Mouse (Mus musculus): ENCODE measurements around the gene Snupn.

DNA sequence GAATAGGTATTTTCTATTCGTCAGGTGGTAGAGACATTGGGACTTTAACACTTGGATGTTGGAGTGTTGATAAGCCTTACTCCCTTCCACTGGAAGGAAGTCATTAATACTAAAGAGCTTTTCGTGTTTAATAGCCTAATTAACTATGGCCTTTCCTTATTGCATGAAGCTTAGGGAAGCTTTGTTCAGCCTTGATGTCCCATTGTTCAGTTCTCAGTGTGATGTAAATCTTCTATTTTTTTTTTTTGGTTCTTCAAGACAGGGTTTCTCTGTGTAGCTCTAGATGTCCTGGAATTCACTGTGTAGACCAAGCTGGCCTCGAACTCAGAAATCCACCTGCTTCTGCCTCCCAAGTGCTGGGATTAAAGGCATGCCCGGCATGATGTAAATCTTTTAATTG is 62.2 kb downstream of the Snupn start:
- TF ChIP-seq CTCF (IDR thresholded peaks at IDR 0.05; ENCODE audit: insufficient read depth, low read depth, low read length) (no peak), POLR2A (IDR thresholded peaks at IDR 0.05; ENCODE audit: insufficient read depth, low read depth, low read length) (no peak)
